Mouse (Mus musculus) embryonic stem cell, embryonic (primary cell): ENCODE measurements at regions not wholly inside any gene's neighbourhood (a gene's known extent, or its start where the extent isn't known, plus 50 kb on each side); places are given as distances from the start of the nearest gene placed in this dataset.

ENCODE experiments used
- CTCF ChIA-PET, 4 experiments: fragments of 300-600 bp in 2 of 4; fragments of 350-600 bp in 2 of 4; sonication (Branson Sonifier 250); formaldehyde crosslinking; loops; one replicate each; lab custom pipeline; 2022; ENCODE audit warnings: inconsistent platforms in 2 of 4; lab: Charles Lee
- POLR2A ChIA-PET, 4 experiments: fragments of 300-600 bp in 2 of 4; fragments of 350-600 bp in 2 of 4; sonication (Branson Sonifier 250); formaldehyde crosslinking; loops; one replicate each; lab custom pipeline; 2022; ENCODE audit warnings: antibody characterized with exemption in 4 of 4, inconsistent platforms in 1 of 4; lab: Charles Lee

DNA sequence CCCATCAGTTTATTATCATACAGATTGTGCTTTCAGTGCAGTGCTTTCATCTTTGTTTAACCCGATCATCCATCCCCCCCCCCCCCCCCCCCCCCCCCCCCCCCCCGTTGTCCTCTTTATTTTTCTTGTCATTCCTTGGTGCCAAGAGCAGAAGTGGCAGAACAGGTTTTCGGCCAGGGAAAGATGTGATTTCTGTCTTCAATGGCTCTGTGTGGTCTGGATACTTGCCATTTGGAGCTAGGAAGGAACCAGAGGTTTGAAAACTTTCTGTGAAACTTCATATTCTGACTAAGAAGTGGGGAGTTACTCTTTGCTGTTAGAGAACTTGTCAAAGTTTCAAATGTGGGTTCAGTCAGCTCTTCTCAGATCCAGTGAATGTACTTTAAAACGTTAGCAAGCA lies 231.1 kb upstream of the Tet2 start:
- CTCF ChIA-PET: no interaction called here
- POLR2A ChIA-PET: no interaction called here

DNA sequence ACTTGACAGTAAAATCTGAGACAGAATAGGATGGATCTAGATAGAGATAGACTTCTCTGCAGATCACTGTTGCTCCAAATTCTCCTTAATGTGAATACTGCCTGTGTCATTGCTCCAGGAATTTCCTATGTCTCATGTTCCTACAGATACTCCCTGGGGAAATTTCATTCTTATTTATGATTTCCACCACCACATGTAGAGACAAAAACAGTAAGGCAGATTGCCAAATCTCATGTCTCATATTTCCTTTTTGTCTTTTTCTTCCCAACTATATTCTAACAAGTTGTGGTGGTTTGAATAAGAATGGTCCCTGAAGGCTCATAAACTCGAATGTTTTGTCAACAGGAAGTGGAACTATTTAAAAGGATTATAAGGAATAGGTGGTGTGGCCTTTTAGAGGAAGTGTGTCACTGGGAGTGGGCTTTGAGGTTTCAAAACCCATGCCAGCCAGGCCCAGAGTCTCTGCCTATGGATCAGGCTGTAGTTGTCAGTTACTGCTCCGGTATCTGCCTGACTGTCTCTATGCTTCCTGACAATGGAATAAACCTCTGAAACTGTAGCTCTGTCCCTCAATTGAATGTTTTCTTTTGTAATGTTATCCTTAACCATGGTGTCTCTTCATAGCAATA lies 234.3 kb upstream of the Tet2 start:
- CTCF ChIA-PET: no interaction called here
- POLR2A ChIA-PET: no interaction called here

- CTCF ChIA-PET: no interaction called here
- POLR2A ChIA-PET: no interaction called here
These were observed 238.1 kb upstream of the Tet2 start for GRCm38 (mm10) chr3:133783060-133783459.

GRCm38 (mm10) chr3:133791361-133791760 lies 246.4 kb upstream of the Tet2 start:
- ChIA-PET CTCF (no interaction called here), POLR2A (no interaction called here)

- POLR2A ChIA-PET: interaction anchor here in 1 of 4 experiments (0.5 kb wide), 1 partner anchor 1283 kb away, joined by 5 read pairs; no protein-coding TSS in a partner anchor
- CTCF ChIA-PET: no interaction called here
These were observed 264.1 kb upstream of the Tet2 start for GRCm38 (mm10) chr3:133809007-133809552.

DNA sequence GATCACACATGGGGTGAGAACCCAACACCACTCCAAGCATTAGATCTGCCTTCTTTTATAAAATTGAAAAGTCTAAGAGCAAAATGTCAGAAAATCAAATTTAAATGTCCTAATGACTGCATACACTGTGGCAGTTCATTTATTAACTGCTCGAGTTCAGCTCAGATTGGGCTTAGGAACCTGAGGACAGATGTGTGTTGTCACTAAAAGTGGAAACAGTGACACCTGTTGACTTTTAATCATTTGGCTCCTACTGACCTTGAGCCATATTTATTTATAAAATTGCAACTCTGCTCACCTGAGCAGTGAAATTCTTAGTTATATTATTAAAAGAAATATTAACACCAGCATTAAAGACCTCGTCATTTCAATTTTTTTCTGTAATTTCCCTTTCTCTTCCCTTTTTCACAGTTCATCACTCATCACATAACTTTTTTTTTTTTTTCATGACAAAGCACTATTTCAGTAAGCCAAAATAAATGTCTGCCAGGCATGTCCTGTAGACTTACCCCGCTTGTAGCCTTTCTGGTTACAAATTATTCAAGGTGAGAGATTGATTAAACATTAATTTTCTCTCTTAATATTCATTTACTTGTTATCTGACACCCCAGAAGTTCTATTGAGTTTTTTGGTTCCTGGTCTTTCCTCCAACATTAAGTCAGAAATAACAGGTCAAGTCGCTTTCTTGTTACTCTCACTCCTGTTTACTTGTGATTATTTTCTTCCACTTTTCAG lies 274.2 kb upstream of the Tet2 start:
- CTCF ChIA-PET: no interaction called here
- POLR2A ChIA-PET: no interaction called here

DNA sequence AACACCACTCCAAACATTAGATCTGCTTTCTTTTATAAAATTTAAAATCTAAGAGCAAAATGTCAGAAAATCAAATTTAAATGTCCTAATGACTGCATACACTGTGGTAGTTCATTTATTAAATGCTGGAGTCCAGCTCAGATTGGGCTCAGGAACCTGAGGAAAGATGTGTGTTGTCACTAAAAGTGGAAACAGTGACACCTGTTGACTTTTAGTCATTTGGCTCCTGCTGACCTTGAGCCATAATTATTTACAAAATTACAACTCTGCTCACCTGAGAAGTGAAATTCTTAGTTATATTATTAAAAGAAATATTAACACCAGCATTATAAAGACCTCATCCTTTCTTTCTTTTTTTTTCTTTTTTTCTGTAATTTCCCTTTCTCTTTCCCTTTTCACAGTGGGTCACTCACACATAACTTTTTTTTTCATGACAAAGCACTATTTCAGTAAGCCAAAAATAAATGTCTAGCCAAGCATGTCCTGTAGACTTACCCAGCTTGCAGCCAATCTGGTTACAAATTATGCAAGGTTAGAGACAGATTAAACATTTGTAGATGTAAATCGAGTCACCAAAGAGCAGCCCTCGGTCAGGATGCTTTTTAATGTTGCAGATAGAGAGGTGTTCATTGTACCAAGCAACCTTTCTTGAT lies 288.9 kb upstream of the Tet2 start:
- CTCF ChIA-PET: no interaction called here
- POLR2A ChIA-PET: no interaction called here

DNA sequence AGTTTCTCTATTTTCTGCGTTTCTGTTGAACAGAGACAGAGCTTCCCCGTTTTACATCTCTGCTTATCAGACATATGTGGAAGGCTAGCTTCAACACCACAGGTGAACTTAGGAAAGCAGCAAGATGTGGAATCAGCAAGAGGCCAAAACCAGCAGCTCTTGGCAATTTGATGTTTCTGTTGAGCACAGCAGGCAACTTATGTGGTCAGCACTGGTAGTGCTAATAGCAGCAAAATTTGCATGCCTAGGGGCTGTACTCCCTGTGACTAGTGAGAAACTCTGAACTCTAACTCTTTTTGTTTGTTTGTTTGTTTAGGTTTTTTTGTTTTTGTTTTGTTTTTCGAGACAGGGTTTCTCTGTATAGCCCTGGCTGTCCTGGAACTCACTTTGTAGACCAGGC lies 289.5 kb upstream of the Tet2 start:
- ChIA-PET POLR2A (no interaction called here), CTCF (no interaction called here)

GRCm38 (mm10) chr3:133846301-133846700 lies 301.4 kb upstream of the Tet2 start:
- ChIA-PET POLR2A (interaction anchor here in 1 of 4 experiments (0.6 kb wide), 1 partner anchor 11 kb away, joined by 3 read pairs; no protein-coding TSS in a partner anchor), CTCF (no interaction called here)

DNA sequence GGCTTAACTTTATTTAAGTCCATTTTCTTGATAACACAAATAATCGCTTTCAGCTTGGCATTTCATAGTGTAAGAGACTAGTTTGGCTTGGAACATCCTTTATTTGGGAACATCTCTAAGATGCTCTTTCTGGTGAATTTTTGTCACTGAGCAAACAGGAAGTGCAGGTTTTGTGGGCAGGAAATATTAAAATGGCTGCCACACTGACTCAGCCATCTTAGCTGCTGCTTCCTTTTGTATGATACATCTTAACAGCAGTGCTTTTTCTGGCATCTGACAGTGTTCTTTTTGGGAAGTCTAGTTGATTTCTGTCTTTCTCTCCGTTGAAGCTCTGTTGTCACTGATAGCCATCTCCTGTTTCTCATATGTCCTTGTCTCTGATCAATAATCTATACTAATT lies 329.4 kb upstream of the Tet2 start:
- ChIA-PET CTCF (interaction anchor here in 1 of 4 experiments (1.4 kb wide), 1 partner anchor 552 kb away, joined by 3 read pairs; no protein-coding TSS in a partner anchor), POLR2A (no interaction called here)

- ChIA-PET POLR2A (interaction anchor here in 1 of 4 experiments (0.6 kb wide), 1 partner anchor 359 kb away, joined by 7 read pairs; no protein-coding TSS in a partner anchor), CTCF (interaction anchor here (0.5 to 1.4 kb wide), 5 partner anchors 49 to 1612 kb away, joined by 3 to 15 read pairs (median 3); no protein-coding TSS in a partner anchor)
These were observed 331.6 kb upstream of the Tet2 start for GRCm38 (mm10) chr3:133876439-133877072.

DNA sequence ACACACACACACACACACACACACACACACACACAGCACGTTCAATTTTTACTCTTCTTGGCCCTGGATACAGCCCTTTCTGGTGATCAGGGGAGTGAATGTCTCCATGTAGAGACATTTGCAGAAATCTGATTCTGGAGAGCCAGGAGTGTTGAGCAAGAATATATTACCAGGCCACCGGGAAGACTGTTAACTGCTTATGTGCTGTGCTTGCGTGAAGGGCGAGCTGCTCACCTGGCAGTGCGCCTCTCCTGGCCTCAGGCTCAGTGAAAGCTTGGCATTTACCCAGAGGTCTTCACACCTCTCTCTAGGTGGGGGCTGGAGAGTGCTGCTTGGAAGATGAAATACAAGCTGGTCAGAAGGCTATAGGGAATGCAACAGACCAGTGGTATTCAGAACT lies 332.4 kb upstream of the Tet2 start:
- ChIA-PET CTCF (interaction anchor here in 1 of 4 experiments (0.6 to 1.4 kb wide), 2 partner anchors 537 to 886 kb away, joined by 3 read pairs; no protein-coding TSS in a partner anchor), POLR2A (no interaction called here)

- ChIA-PET POLR2A (interaction anchor here in 1 of 4 experiments (0.6 kb wide), 1 partner anchor 127 kb away, joined by 3 read pairs; no protein-coding TSS in a partner anchor), CTCF (no interaction called here)
These were observed 335.7 kb upstream of the Tet2 start for GRCm38 (mm10) chr3:133880626-133881025.

DNA sequence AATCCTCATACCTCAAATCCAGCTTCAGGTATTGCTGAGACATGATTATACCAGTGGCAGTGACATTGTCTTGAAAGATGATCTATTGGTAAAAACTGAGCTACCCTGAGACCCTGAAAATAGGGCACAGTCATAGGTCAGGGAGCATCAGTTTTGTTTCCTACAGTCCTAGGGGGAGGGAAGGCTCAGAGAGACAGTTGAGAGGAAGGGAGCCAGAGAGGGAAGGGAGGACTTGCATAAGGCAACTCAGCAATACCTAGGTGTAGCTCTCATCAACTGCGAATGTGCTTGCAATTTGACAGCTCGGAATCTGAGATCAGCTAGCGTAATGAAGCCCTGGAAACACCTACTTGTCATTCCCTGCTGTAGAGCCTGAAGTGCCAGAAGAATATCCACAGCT lies 334.4 kb upstream of the Cxxc4 start:
- POLR2A ChIA-PET: no interaction called here
- CTCF ChIA-PET: no interaction called here

- CTCF ChIA-PET: no interaction called here
- POLR2A ChIA-PET: no interaction called here
These were observed 314.1 kb upstream of the Cxxc4 start for GRCm38 (mm10) chr3:133922200-133922599.

DNA sequence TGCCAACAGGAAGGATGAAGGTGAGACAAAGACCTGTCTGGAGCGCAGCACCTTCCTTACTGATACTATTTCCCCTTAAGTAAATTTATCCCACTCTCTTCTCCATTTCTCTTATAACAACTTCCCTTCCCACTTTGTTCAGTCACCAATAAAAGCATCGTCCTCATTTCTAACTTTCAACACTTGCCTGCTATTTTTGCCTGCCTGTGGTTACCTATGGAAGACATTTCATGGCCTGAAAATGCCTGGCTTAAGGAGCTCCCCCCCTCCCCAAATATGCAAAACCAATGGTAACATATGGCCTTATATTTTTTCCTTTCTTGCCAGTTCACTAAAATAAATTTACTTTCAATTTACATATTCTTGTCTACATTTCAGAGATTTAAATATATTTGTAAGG lies 271.0 kb upstream of the Cxxc4 start:
- ChIA-PET POLR2A (no interaction called here), CTCF (no interaction called here)

GRCm38 (mm10) chr3:133968176-133968575 lies 268.1 kb upstream of the Cxxc4 start:
- POLR2A ChIA-PET: no interaction called here

GRCm38 (mm10) chr3:133972774-133973173 lies 263.5 kb upstream of the Cxxc4 start:
- POLR2A ChIA-PET: no interaction called here
- CTCF ChIA-PET: no interaction called here

More at GRCm38 (mm10) chr3:133968176-133968575, 268.1 kb upstream of the Cxxc4 start:
- CTCF ChIA-PET: interaction anchor here in 1 of 4 experiments (0.5 kb wide), 1 partner anchor 14 kb away, joined by 5 read pairs; no protein-coding TSS in a partner anchor

DNA sequence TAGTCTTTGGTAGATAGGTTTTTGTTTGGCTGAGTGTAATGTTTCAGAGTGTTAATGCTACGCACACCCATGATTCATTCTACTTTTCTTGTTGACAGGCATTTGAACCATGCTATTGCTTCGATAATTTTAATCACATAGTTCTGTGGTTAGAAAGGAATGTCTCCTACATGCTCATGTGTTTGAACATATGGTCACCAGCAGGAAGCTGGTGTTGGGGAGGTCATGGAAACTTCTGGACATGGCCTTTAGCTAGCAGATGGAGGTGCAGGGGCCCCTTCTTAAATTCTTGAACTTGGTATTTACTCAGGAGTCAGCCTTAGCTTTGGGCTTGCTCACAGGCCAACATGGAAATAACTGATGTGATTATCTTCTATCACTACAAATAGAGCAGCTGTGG lies 248.6 kb upstream of the Cxxc4 start:
- ChIA-PET CTCF (no interaction called here), POLR2A (no interaction called here)
